Mouse (Mus musculus): ENCODE results near the gene Kcnab2. TPM values are rescaled to one million over a fixed set of nuclear protein-coding genes. Genes with fewer than 3 reads are reported as not detected.

Gene Kcnab2
- polyA plus RNA-seq, 1 experiment, result 191 TPM

DNA sequence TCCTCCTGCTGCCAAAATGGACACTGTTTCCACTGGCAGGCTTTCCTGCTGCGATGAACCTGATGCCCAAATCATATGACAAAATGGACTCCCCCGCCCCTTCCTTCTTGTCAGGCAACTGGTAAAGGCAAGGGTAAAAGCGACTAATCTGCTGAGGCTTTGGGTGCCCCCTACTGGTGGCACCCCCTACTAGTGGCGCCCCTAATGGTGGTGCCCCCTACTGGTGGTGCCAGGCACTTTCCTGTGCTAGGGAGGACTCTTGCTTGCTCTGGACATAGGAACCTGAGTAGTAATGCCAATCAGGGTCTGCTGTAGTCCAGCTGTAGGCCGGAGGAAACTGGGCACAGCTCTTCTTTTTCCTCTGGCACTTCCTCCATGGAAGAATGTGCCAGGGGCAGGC, 45.4 kb downstream of the Kcnab2 start:
- DNase-seq, result peak; percentile 32 to 34
- no peak overlapping the region for H3K4me3 ChIP-seq (replicated peaks; ENCODE audit: insufficient read depth, low read depth, low read length)
- H3K4me1 ChIP-seq (ENCODE audit: control insufficient read depth, insufficient read depth, low read length), result no peaks in the 10 kb centered on the region
- peak; percentile 75 for TF ChIP-seq CTCF (IDR thresholded peaks at IDR 0.05; ENCODE audit: borderline replicate concordance, insufficient read depth, low read depth, low read length)
- TF ChIP-seq POLR2A (IDR thresholded peaks at IDR 0.05; ENCODE audit: borderline replicate concordance, insufficient read depth, low read length), result no peak
- 52% methylated on average over 5 of the region's 5 CpGs for WGBS
- no peak overlapping the region for H3K27ac ChIP-seq (ENCODE audit: insufficient read depth, low read length)
- H3K27me3 ChIP-seq (ENCODE audit: control insufficient read depth, insufficient read depth, low read length), result no peaks in the 10 kb centered on the region

DNA sequence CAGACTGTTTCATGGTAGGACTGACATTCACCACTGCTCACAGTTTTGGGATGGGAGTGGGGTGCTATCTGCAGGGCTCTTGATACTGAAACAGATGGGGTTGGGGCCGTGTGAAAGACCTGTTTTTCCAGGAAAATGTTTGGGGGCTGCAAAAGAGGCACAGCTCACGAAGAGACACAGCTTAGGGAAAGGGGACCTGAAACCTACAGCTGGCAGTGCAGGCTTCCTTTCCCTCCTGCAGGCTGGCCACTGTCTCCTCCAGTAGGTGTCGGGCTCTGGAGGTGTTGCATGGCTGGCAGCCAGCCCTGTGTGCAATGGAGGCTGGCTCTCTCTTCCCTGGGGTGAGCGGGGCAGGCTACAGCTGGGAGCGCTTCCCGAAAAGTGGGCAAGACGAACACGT, 49.4 kb downstream of the Kcnab2 start:
- Histone ChIP-seq H3K4me3 (replicated peaks; ENCODE audit: insufficient read depth, low read depth, low read length) (no peak overlapping the region), H3K4me1 (ENCODE audit: control insufficient read depth, insufficient read depth, low read length) (no peaks in the 10 kb centered on the region), H3K27me3 (ENCODE audit: control insufficient read depth, insufficient read depth, low read length) (no peaks in the 10 kb centered on the region), H3K27ac (ENCODE audit: insufficient read depth, low read length) (no peak overlapping the region)
- no peak for TF ChIP-seq POLR2A (IDR thresholded peaks at IDR 0.05; ENCODE audit: borderline replicate concordance, insufficient read depth, low read length)
- TF ChIP-seq CTCF (IDR thresholded peaks at IDR 0.05; ENCODE audit: borderline replicate concordance, insufficient read depth, low read depth, low read length), result no peak
- 44% methylated on average over 8 of the region's 8 CpGs for WGBS
- no peak for DNase-seq

DNA sequence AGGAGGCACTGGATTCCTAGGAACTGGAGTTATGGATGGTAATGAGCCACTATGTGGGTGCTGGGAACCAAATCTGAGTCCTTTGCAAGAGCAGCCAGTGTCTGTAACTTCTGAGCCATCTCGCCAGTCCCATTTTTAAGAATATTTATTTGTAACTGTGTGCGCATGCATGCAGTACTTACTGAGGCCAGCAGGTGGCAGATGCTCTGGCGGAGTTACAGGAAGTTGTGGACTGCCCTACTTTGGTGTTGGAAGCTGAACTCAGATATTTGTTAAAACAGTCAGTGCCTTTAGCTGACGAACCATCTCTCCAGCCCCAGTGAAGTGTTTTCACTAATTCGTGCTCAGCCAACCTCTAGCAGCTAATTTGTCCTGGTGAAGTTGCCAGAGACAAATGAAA, 52.7 kb downstream of the Kcnab2 start:
- no peaks in the 10 kb centered on the region for H3K27me3 ChIP-seq (ENCODE audit: control insufficient read depth, insufficient read depth, low read length)
- no peak for TF ChIP-seq POLR2A (IDR thresholded peaks at IDR 0.05; ENCODE audit: borderline replicate concordance, insufficient read depth, low read length)
- peak; percentile 48; the same call in 1 of the 2 replicates for TF ChIP-seq CTCF (IDR thresholded peaks at IDR 0.05; ENCODE audit: borderline replicate concordance, insufficient read depth, low read depth, low read length)
- no peak overlapping the region for H3K4me3 ChIP-seq (replicated peaks; ENCODE audit: insufficient read depth, low read depth, low read length)
- 87% methylated on average over 5 of the region's 5 CpGs for WGBS
- H3K27ac ChIP-seq (ENCODE audit: insufficient read depth, low read length), result no peak overlapping the region
- no peaks in the 10 kb centered on the region for H3K4me1 ChIP-seq (ENCODE audit: control insufficient read depth, insufficient read depth, low read length)
- no peak for DNase-seq

DNA sequence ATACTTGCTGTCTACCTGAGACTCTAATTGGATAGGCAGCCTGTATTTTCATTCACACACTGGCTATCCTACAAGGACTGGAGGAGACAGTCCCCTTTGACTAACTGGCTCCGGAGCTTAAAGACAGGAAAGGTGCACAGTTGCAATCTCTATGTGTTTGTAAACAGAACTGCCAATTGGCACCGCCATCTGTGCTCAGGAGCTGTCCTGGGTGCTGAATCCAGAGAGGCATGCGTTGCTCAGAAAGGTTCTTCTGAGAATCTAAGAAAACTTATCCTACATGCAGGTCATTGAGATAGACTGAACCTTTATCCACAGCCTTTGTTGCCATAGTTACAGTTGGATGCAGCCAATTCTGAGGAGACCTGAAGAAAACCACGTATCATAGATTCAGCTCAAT, 53.3 kb downstream of the Kcnab2 start:
- Histone ChIP-seq H3K4me1 (ENCODE audit: control insufficient read depth, insufficient read depth, low read length) (no peaks in the 10 kb centered on the region), H3K27me3 (ENCODE audit: control insufficient read depth, insufficient read depth, low read length) (no peaks in the 10 kb centered on the region), H3K27ac (ENCODE audit: insufficient read depth, low read length) (no peak overlapping the region), H3K4me3 (replicated peaks; ENCODE audit: insufficient read depth, low read depth, low read length) (no peak overlapping the region)
- 77% methylated on average over 4 of the region's 4 CpGs for WGBS
- DNase-seq, result no peak
- no peak for TF ChIP-seq POLR2A (IDR thresholded peaks at IDR 0.05; ENCODE audit: borderline replicate concordance, insufficient read depth, low read length)
- no peak for TF ChIP-seq CTCF (IDR thresholded peaks at IDR 0.05; ENCODE audit: borderline replicate concordance, insufficient read depth, low read depth, low read length)

DNA sequence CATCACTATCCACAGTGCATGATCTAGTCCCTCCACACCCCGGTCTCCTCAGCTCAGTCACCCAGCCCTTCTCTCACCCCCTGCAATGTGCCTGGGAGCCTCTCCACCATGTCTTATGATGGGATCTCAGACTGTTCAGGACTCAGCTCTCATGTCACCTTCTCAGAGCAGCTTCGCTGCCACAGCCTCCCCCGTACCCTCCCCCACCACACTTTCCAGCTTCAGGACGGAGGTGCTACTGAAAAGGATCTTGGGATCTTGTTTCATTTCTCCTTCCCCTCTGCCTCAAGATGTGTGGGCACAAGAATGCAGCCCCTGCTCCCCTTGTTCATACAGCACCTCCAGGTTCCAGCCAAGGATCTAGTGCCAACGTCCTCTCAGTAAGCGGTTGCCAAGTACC, 54.1 kb downstream of the Kcnab2 start:
- no peak for TF ChIP-seq POLR2A (IDR thresholded peaks at IDR 0.05; ENCODE audit: borderline replicate concordance, insufficient read depth, low read length)
- TF ChIP-seq CTCF (IDR thresholded peaks at IDR 0.05; ENCODE audit: borderline replicate concordance, insufficient read depth, low read depth, low read length), result no peak
- WGBS, result 82% methylated on average over 6 of the region's 6 CpGs
- H3K4me1 ChIP-seq (ENCODE audit: control insufficient read depth, insufficient read depth, low read length), result no peaks in the 10 kb centered on the region
- H3K27ac ChIP-seq (ENCODE audit: insufficient read depth, low read length), result no peak overlapping the region
- no peak for DNase-seq
- no peak overlapping the region for H3K4me3 ChIP-seq (replicated peaks; ENCODE audit: insufficient read depth, low read depth, low read length)
- H3K27me3 ChIP-seq (ENCODE audit: control insufficient read depth, insufficient read depth, low read length), result no peaks in the 10 kb centered on the region

DNA sequence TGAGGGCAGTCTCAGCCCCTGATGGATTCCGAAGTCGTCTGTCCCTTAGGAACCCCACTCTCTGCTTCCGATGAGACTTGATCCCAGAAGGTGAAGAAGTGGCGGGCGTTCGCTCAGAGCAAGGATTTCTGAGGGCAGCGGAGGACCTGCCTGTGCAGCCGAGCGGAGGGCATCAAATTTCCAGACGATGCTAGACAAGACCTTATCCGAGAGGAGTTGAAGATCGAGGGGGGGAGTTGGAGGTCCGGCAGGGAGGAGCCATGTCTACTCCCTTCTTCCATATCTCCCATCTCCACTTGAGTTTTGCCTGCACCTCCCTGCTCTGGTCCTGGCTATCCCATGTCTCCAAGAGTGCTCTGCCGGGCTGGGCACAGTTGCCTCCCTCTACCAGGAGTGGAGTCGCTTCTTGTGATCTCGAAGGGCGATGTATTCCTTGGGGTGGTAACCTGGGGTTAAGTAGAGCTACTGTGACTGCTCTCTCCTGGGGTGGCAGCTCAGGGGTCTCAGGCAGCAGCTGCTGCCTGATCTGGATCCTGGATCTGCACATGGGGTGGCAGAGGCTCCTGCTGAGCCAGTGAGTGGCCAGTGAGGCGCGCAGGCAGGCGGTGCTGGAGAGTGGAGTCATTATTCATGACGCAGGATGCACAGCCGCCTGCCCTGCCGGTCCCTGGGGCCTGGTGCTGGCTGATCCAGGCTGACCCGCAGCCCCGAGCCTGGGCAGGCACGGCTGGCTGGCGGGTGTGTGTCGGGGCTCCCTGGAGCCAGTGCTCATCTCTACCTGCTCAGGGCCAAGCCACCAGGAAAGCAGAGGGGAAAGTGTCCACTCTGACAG, 59.2 kb downstream of the Kcnab2 start:
- no peak overlapping the region for H3K4me3 ChIP-seq (replicated peaks; ENCODE audit: insufficient read depth, low read depth, low read length)
- 62% methylated on average over 28 of the region's 28 CpGs for WGBS
- no peak overlapping the region for H3K27ac ChIP-seq (ENCODE audit: insufficient read depth, low read length)
- TF ChIP-seq CTCF (IDR thresholded peaks at IDR 0.05; ENCODE audit: borderline replicate concordance, insufficient read depth, low read depth, low read length), result no peak
- no peak for DNase-seq
- H3K27me3 ChIP-seq (ENCODE audit: control insufficient read depth, insufficient read depth, low read length), result no peaks in the 10 kb centered on the region
- H3K4me1 ChIP-seq (ENCODE audit: control insufficient read depth, insufficient read depth, low read length), result no peaks in the 10 kb centered on the region

DNA sequence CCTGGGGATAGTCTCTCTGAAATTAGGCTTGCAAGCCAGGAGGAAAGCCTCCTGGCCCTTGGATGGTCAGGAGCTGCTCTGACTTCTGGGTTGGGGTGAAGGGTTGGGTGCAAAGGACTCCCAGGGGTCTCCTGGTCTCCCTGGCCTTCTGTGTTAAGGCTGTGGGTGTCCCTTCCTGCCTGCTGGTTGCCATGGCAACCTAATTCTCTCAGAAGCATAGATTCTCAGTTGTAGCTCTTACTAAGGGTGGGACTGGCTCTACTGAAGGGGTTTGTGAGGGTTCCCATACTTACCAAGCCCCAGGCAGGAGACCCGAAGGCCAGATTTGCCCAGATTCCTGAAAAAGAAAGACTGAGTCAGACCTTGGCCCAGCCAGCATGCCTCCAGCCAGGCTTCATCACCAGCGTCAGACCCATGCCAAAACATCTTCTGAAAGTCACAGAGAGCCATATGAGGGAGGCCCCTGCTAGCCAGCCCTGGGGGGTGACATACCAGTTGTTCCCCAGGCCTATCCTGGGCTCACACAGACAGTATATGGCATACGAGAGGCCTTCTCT, 65.1 kb downstream of the Kcnab2 start:
- Histone ChIP-seq H3K4me1 (ENCODE audit: control insufficient read depth, insufficient read depth, low read length) (no peaks in the 10 kb centered on the region), H3K4me3 (replicated peaks; ENCODE audit: insufficient read depth, low read depth, low read length) (no peak overlapping the region), H3K27ac (ENCODE audit: insufficient read depth, low read length) (no peak overlapping the region), H3K27me3 (ENCODE audit: control insufficient read depth, insufficient read depth, low read length) (no peaks in the 10 kb centered on the region)
- TF ChIP-seq POLR2A (IDR thresholded peaks at IDR 0.05; ENCODE audit: borderline replicate concordance, insufficient read depth, low read length) (no peak), CTCF (IDR thresholded peaks at IDR 0.05; ENCODE audit: borderline replicate concordance, insufficient read depth, low read depth, low read length) (no peak)
- WGBS, result 58% methylated on average over 3 of the region's 3 CpGs
- DNase-seq, result no peak

DNA sequence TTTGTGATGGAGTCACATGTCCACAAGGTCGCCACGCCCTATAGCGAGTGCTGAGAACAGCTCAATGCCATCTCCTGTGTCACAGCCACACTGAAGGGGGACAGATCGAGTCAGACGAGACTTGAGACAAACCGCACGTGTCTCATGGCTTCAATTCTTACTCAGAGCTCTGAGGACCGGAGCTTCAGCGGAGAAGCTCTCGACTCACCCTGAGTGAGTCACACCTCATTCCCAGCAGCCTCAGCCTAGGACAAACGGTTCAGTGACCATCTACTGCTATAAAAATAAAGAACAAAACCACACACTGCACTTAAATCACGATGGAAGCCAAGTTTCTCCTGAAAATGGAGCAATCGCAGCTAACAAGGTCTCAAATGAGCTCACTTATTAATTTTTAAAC, 66.7 kb downstream of the Kcnab2 start:
- Histone ChIP-seq H3K4me3 (replicated peaks; ENCODE audit: insufficient read depth, low read depth, low read length) (no peak overlapping the region), H3K27me3 (ENCODE audit: control insufficient read depth, insufficient read depth, low read length) (no peaks in the 10 kb centered on the region), H3K27ac (ENCODE audit: insufficient read depth, low read length) (no peak overlapping the region), H3K4me1 (ENCODE audit: control insufficient read depth, insufficient read depth, low read length) (peaks cover 11% of the 10 kb centered on the region)
- no peak for TF ChIP-seq POLR2A (IDR thresholded peaks at IDR 0.05; ENCODE audit: borderline replicate concordance, insufficient read depth, low read length)
- no peak for TF ChIP-seq CTCF (IDR thresholded peaks at IDR 0.05; ENCODE audit: borderline replicate concordance, insufficient read depth, low read depth, low read length)
- no peak for DNase-seq
- 87% methylated on average over 13 of the region's 13 CpGs for WGBS
